ENCODE assay signal across 8 mouse cellular contexts in genomic region chr17:36042610-36043169, GRCm38 (mm10). TPM values are rescaled to one million over a fixed set of nuclear protein-coding genes. Genes with fewer than 3 reads are reported as not detected.
A peak's percentile ranks its signal among the peaks of the same experiment; 100 is the strongest.
DNase-seq lines count a peak whose midpoint lies in the region; ATAC-seq lines count a peak whose summit lies in the region.
"Not testable (repeated sequence)": the region's sequence is repeated elsewhere in the genome, so short reads cannot be mapped to it uniquely, and the experiment has no call there.

H2-T22 (minus strand) TSS chr17:36042747.
Gm6034 (plus strand) TSS chr17:36042961.

- H3K27me3 ChIP-seq in hindbrain, embryonic 14.5 days (ENCODE audit: control insufficient read depth, insufficient read depth, low read length), result not testable (repeated sequence)

- peak within 1 kb of the TSS; percentile 54 for H3K9ac ChIP-seq in hindbrain, embryonic 14.5 days

- 2% methylated on average over 12 of the region's 12 CpGs for WGBS in hindbrain, embryonic 14.5 days

- peak within 1 kb of the TSS; percentile 67 for H3K4me2 ChIP-seq in hindbrain, embryonic 14.5 days (replicated peaks)

- DNase-seq in NIH3T3 (ENCODE audit: low read depth), result peak; percentile 87
- peak; percentile 75 to 78 for DNase-seq in cerebellum, postnatal 10 days
- peak; percentile 77 to 84 for DNase-seq in frontal cortex, adult 2 months (ENCODE audit: extremely low spot score in 1 of 2, low spot score in 1 of 2)
- peak; percentile 85 for DNase-seq in hindbrain, embryonic 14.5 days (ENCODE audit: low spot score)
- peak; percentile 58 to 91 for DNase-seq in layer of hippocampus, postnatal 14 days (ENCODE audit: low spot score in 2 of 2)
- peak; percentile 89 for DNase-seq in lung, postnatal 10 days
- peak; percentile 45 for DNase-seq in ovary, postnatal 14 days (ENCODE audit: low spot score)
- peak; percentile 74 for DNase-seq in thymus, postnatal 4 days

- H3K27ac ChIP-seq in hindbrain, embryonic 14.5 days, result not testable (repeated sequence)

- peak within 1 kb of the TSS; percentile 32 for H3K4me3 ChIP-seq in hindbrain, embryonic 14.5 days (replicated peaks; ENCODE audit: low read length)

- peak; percentile 95 for ATAC-seq in hindbrain, embryonic 14.5 days (ENCODE audit: low FRiP score)

- H3K9me3 ChIP-seq in hindbrain, embryonic 14.5 days (ENCODE audit: control insufficient read depth, low read length), result not testable (repeated sequence)

- not testable (repeated sequence) for H3K36me3 ChIP-seq in hindbrain, embryonic 14.5 days (replicated peaks; ENCODE audit: control insufficient read depth, insufficient read depth)

- H3K4me1 ChIP-seq in hindbrain, embryonic 14.5 days (replicated peaks; ENCODE audit: control insufficient read depth, insufficient read depth, low read length), result not testable (repeated sequence)

RNA-seq across cellular contexts. Expression of gene H2-T22, which starts in this region (rescaled TPM):
- polyA plus RNA-seq in frontal cortex, adult 2 months (2012; rRNA removed), result 21.6 and 23.0 TPM in 2 replicates
- 7.2 and 8.0 TPM in 2 replicates for polyA plus RNA-seq in hindbrain, embryonic 14.5 days (2014; fragmentation: Nextera tagmentation; extraction: Ambion mirVana)
- total RNA-seq in layer of hippocampus, postnatal 14 days (2021), result 1 to 10 TPM; 9.1 to 9.2 TPM

RNA-seq across cellular contexts. Expression of gene Gm6034, which starts in this region (rescaled TPM):
- not detected in 2 replicates for polyA plus RNA-seq in frontal cortex, adult 2 months (2012; rRNA removed)
- polyA plus RNA-seq in hindbrain, embryonic 14.5 days (2014; fragmentation: Nextera tagmentation; extraction: Ambion mirVana), result not detected in 2 replicates
- not detected for total RNA-seq in layer of hippocampus, postnatal 14 days (2021)
